Mouse (Mus musculus): ENCODE measurements at regions not wholly inside any gene's neighbourhood (a gene's known extent, or its start where the extent isn't known, plus 50 kb on each side); places are given as distances from the start of the nearest gene placed in this dataset.

- DNase-seq: no peak
These were observed 217.5 kb upstream of the Fggy start for GRCm38 (mm10) chr4:95339822-95340221.

- no peak for DNase-seq
These were observed 216.4 kb upstream of the Fggy start for GRCm38 (mm10) chr4:95340926-95341325.

- no peak for DNase-seq
These were observed 210.5 kb upstream of the Fggy start for GRCm38 (mm10) chr4:95346722-95347197.

GRCm38 (mm10) chr4:95347436-95347835, 209.9 kb upstream of the Fggy start:
- no peak for DNase-seq

GRCm38 (mm10) chr4:95348405-95349123, 208.7 kb upstream of the Fggy start:
- DNase-seq: no peak

- peak; percentile 56 for DNase-seq
These were observed 203.4 kb upstream of the Fggy start for GRCm38 (mm10) chr4:95353894-95354319.

GRCm38 (mm10) chr4:95358674-95359073, 198.6 kb upstream of the Fggy start:
- peak; percentile 12 for DNase-seq

GRCm38 (mm10) chr4:95360336-95360967, 196.9 kb upstream of the Fggy start:
- DNase-seq: no peak

- DNase-seq: no peak
These were observed 192.8 kb upstream of the Fggy start for GRCm38 (mm10) chr4:95364376-95365082.

- DNase-seq: no peak
These were observed 180.9 kb upstream of the Fggy start for GRCm38 (mm10) chr4:95376386-95376785.

- DNase-seq: no peak
These were observed 179.8 kb upstream of the Fggy start for GRCm38 (mm10) chr4:95377222-95378134.

GRCm38 (mm10) chr4:95378645-95379044, 178.7 kb upstream of the Fggy start:
- DNase-seq: no peak

GRCm38 (mm10) chr4:95383216-95383892, 174.0 kb upstream of the Fggy start:
- DNase-seq: no peak

GRCm38 (mm10) chr4:95385552-95385951, 171.8 kb upstream of the Fggy start:
- no peak for DNase-seq

- no peak for DNase-seq
These were observed 171.3 kb upstream of the Fggy start for GRCm38 (mm10) chr4:95386021-95386420.

GRCm38 (mm10) chr4:95388556-95388955, 168.8 kb upstream of the Fggy start:
- DNase-seq: no peak

GRCm38 (mm10) chr4:95389647-95390046, 167.7 kb upstream of the Fggy start:
- no peak for DNase-seq

- no peak for DNase-seq
These were observed 166.8 kb upstream of the Fggy start for GRCm38 (mm10) chr4:95390549-95390948.

- DNase-seq: no peak
These were observed 161.6 kb upstream of the Fggy start for GRCm38 (mm10) chr4:95395746-95396145.

GRCm38 (mm10) chr4:95398301-95398700, 159.0 kb upstream of the Fggy start:
- no peak for DNase-seq

GRCm38 (mm10) chr4:95402273-95402672, 155.0 kb upstream of the Fggy start:
- no peak for DNase-seq

- no peak for DNase-seq
These were observed 140.2 kb upstream of the Fggy start for GRCm38 (mm10) chr4:95417075-95417474.

Measured in thymus, postnatal 25 days (tissue).